Mouse (Mus musculus) cortical plate, adult 2 months (tissue): ENCODE results near the gene Ipcef1. TPM values are rescaled to one million over a fixed set of nuclear protein-coding genes. Genes with fewer than 3 reads are reported as not detected.

Experiments used
- H3K27ac ChIP-seq: fragments of 200-500 bp; 2 replicates; pipeline ENCODE4 v1.5.1; 2012; ENCODE audit warnings: low read length, control low read depth, inconsistent platforms; ENCODE audit not compliant: insufficient read depth
- H3K4me1 ChIP-seq: fragments of 200-500 bp; 2 replicates; pipeline ENCODE4 v1.6.1; 2011; ENCODE audit warnings: low read length; ENCODE audit not compliant: control insufficient read depth, insufficient read depth
- H3K4me3 ChIP-seq: fragments of 200-500 bp; 2 replicates; pipeline ENCODE4 v1.5.1; 2011; ENCODE audit warnings: mild to moderate bottlenecking, low read length, control low read depth; ENCODE audit not compliant: insufficient read depth
- CTCF ChIP-seq: fragments of 200-500 bp; IDR thresholded peaks from 2 replicates; pipeline ENCODE4 v1.5.1; 2011; ENCODE audit warnings: mild to moderate bottlenecking, control low read depth, low read length; ENCODE audit not compliant: insufficient read depth; ENCODE audit errors: extremely low read depth
- POLR2A ChIP-seq: fragments of 200-500 bp; IDR thresholded peaks from 2 replicates; pipeline ENCODE4 v1.6.1; 2011; ENCODE audit warnings: mild to moderate bottlenecking, low read length, control low read depth; ENCODE audit not compliant: insufficient read depth; ENCODE audit errors: extremely low read depth
- polyA plus RNA-seq: library from polyadenylated mRNA; depleted of rRNA; stranded (reverse); fragments of >200 nt; gene quantifications from 2 replicates; pipeline ENCODE4 v1.2.3, GENCODE M21; 2012

Gene Ipcef1
- polyA plus RNA-seq, 1 experiment: 45.7 TPM

DNA sequence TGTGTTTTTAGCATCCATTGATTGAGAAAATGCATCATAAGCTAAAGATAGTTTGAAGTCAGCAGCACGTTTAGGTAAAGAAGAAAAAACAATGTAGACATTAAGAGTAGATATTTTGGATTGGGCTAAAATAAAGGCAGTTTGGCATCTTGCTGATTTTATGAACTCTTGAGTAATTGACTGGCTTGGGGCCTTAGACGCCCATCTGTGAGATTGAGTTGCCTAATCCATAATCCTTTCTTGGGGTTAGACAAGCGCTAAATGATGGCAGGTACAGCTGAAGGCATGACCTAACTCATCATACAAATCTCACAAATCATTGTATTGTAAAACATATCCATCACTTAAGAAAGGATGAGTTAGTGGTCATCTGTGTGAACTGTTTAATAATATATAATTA lies 52.9 kb downstream of the Ipcef1 start:
- Histone ChIP-seq H3K4me1 (no peaks in the 10 kb centered on the region), H3K4me3 (no peak overlapping the region), H3K27ac (no peak overlapping the region)
- TF ChIP-seq POLR2A (no peak), CTCF (no peak)

DNA sequence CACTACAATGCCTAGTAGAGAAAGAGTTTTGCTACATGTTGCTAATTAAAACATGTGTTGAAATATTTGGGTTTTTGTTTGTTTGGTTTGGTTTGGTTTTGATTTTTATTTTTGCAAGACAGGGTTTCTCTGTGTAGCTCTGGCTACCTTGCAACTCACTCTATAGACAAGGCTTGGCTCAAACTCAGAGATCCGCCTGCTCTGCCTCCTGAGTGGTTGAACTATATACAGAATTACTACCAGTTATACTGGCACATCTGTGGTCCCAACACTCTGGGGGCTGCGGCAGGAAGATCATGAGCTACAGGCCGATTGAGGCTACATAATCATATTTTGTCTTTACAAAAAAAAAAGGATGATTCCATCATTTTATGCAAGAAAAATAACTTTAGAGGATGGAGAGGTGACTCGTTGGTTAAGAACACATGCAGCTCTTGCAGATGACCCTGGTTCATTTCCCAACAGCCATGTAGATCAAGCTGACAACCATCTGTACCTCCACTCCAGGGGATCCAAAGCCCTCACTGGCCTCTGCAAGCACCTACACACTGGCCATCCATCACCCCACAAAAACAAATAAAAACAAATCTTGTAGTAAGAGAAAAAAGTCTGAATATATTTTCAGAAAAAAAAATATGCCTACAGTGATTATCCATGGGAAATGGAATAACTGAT lies 53.6 kb downstream of the Ipcef1 start:
- Histone ChIP-seq H3K4me3 (no peak overlapping the region), H3K4me1 (no peaks in the 10 kb centered on the region), H3K27ac (no peak overlapping the region)
- TF ChIP-seq POLR2A: no peak
- TF ChIP-seq CTCF: no peak

DNA sequence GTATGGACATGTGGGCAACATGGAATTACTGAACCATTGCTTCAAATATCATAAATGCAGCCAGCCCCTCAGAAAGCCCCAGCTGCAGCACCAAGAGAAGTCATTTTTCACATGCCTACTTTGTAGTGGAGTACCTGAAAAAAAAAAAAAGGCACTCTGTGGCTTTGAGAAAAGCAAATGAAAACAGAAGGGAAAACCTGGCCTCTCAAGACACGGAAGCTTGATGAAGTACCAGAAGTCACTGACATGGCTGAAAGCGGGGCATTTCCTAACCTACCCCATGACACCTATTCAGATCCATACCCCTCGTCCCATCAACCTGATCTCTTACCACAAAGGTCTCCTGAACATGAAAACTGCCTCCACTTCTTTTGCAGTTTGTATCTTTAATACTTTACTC lies 55.4 kb downstream of the Ipcef1 start:
- TF ChIP-seq CTCF (no peak), POLR2A (no peak)
- Histone ChIP-seq H3K27ac (no peak overlapping the region), H3K4me3 (no peak overlapping the region), H3K4me1 (no peaks in the 10 kb centered on the region)

DNA sequence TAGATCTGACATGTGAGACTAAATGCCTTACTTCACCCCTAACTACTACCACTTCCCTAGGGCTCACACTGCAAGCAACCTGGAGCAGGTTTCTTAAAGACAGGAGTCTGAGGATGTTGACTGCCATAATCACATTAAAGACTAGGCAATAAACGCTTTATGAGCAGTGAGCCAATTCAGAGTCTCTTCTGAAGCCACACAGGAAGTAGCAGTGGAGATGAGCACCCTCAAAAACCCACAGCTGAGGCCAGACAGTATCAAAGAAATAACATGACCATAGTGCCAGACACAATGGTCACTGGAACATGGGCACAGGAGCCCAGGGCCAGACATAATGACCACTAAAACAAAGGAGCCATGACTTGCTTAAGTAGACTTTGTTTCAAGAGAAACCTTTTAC lies 63.7 kb downstream of the Ipcef1 start:
- H3K27ac ChIP-seq: no peak overlapping the region
- TF ChIP-seq POLR2A: no peak
- no peak for TF ChIP-seq CTCF
- H3K4me3 ChIP-seq: no peak overlapping the region
- H3K4me1 ChIP-seq: no peaks in the 10 kb centered on the region

DNA sequence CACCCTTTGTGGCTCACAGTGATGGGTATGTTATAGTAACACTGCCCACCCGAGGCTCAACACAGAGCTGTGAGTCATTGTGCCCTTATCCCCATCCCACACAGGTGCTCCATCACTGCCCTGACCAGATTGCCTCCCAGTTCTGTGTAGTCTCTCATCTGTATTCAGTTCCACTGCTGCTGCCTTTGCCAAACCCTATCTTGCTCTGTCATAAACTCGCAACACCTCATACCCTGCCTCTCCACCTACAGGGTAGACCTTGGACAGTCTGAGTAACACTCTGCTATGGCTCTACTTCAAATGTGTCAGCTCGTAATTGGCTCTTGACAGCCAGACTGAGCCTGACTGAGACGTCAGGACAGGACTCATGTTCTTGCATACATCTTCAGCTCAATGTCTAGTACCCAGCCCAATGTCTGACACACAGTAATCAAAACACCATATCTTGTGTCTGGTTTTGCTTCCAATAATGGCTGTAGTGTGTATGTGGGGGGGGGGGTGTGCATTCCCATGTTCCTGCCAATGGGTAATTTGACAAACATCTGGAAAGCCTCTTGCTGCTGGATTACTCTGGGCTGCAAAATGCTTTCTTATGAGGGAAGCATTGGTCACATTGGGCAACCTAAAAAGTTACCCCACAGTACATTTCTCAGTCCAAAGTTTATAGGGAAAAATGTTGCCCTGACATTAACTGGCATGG lies 64.7 kb downstream of the Ipcef1 start:
- no peak overlapping the region for H3K27ac ChIP-seq
- H3K4me3 ChIP-seq: no peak overlapping the region
- TF ChIP-seq CTCF: no peak
- TF ChIP-seq POLR2A: no peak
- no peaks in the 10 kb centered on the region for H3K4me1 ChIP-seq

DNA sequence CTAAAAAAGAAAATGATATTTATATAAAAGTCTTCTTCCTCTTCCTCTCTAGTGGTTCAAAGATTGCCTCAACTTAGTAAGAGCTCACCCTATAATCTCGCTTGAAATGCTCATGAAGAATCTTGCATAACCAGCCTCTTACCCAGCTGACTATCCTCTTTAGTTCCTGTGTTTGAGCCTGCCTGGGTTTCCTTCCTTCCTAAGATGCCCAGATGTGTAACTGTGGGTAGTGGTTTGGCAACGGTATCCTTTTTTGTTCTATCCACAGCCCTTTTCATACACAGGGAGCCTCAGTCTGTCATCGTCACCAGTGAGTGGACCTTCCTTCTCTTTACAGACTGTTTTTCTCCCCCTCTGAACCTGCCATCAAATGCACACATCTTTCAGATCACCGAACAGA lies 66.0 kb downstream of the Ipcef1 start:
- no peak overlapping the region for H3K27ac ChIP-seq
- no peaks in the 10 kb centered on the region for H3K4me1 ChIP-seq
- no peak overlapping the region for H3K4me3 ChIP-seq
- TF ChIP-seq POLR2A (no peak), CTCF (no peak)

DNA sequence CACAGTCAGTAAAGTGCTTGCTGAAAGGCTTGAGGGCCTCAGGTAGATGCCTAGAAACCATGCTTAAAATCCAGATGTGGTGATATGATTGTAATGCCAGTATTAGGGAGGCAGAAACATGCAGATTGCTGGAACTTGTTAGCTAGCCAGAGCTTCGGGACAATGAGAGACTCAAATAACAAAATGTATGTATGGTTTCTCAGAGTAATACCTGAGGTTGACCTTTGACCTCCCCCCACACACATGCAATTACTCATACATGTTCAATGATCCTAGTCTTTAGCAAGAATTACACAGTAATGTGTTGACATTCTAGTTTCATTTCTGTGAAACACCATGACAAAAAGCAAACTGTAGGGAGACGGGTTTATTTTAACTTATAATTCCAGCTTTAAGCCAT lies 68.8 kb downstream of the Ipcef1 start:
- Histone ChIP-seq H3K4me1 (no peaks in the 10 kb centered on the region), H3K4me3 (no peak overlapping the region), H3K27ac (no peak overlapping the region)
- TF ChIP-seq POLR2A: no peak
- no peak for TF ChIP-seq CTCF

DNA sequence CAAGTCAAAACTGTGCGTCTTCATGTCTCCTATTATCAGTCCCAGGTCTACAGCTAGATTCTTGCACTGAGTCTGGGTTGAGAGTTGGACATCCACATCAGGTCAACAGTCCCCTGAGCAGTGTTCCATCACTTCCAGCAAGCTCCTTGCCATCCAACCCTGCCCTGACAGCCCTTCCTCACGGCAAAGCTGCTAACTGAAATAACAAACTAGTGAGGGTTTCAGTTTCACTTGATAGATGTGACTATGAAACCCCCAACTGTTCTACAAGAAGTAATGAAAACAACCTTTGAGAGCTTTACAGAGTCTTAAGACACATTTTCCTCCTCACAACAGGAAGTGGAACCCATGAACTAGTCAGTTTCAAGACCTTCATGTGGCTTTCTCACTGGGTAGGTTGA lies 69.5 kb downstream of the Ipcef1 start:
- Histone ChIP-seq H3K27ac (no peak overlapping the region), H3K4me3 (no peak overlapping the region)
- no peak for TF ChIP-seq CTCF
- no peak for TF ChIP-seq POLR2A

DNA sequence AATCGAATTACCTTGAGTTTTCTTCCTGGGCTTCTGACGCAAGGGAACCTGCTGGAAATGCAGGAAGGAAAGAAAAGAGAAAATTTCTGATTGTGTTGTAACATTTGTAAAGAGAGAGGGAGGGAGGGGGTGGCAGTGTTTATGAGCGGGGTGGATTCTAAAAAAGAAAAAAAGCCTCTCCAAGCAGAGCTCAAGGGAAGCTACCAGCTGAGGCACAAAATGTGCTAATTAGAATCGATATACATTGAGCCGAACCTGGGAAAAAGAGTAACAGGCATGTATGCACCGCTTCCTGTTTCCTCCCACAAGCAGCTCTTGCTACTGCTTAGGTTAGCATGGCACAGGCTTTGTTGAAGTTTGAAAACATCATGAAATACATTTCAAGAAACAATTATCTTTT lies 72.0 kb downstream of the Ipcef1 start:
- TF ChIP-seq CTCF: no peak
- TF ChIP-seq POLR2A: 0 out of 2 replicates have a peak, but pooled peaks have one; percentile 8
- Histone ChIP-seq H3K4me3 (peak overlapping the region; percentile 79), H3K4me1 (no peaks in the 10 kb centered on the region), H3K27ac (no peak overlapping the region)

More for the DNA sequence above, 69.5 kb downstream of the Ipcef1 start:
- H3K4me1 ChIP-seq: no peaks in the 10 kb centered on the region

DNA sequence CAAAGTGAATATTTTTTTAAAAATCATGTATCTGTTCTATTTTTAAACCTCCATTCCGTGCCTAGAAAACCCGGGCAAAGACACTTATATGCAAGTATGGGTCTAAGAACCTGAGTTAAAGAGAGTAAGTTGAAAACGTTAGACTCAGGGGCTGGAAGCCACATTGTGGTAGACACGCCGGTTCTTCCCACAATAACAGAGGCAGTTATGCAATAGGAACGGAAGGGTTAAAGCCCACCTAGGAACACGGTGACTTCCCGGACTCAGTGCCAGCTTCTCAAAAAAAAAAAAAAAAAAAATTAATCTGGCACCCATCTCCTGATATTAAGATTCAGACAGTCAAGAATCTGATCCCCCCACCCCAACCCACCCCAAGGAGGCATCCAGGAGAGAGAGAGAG lies 72.5 kb downstream of the Ipcef1 start:
- Histone ChIP-seq H3K4me3 (peak overlapping the region; percentile 79), H3K4me1 (no peaks in the 10 kb centered on the region), H3K27ac (peak overlapping the region; percentile 42)
- TF ChIP-seq CTCF (no peak), POLR2A (no peak)

DNA sequence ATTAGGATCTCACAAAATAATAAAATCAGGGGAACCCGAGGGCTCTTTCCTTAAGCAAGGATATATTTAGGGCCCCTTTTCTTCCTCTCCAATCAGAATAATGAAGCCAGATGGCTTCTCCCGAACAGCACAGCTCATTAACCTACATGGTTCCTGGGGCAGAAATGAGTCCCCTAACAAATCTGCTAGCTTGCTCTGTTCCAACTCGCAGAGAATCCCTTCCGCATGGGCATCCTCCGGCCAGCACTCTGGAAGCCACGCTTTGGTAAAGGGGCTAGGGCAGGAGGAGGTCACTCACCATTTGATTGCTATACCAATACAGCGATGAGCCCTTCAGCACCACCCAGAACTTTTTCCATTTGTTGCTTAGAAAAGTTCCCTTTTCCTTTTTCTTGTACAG lies 73.1 kb downstream of the Ipcef1 start:
- Histone ChIP-seq H3K4me1 (0 out of 2 replicates have a peak, but pooled peaks cover 1% of the 10 kb centered on the region), H3K4me3 (peak overlapping the region; percentile 79), H3K27ac (peak overlapping the region; percentile 42)
- TF ChIP-seq POLR2A (no peak), CTCF (no peak)
